10 mouse cellular contexts compared by ENCODE assay signal in the genomic region with DNA sequence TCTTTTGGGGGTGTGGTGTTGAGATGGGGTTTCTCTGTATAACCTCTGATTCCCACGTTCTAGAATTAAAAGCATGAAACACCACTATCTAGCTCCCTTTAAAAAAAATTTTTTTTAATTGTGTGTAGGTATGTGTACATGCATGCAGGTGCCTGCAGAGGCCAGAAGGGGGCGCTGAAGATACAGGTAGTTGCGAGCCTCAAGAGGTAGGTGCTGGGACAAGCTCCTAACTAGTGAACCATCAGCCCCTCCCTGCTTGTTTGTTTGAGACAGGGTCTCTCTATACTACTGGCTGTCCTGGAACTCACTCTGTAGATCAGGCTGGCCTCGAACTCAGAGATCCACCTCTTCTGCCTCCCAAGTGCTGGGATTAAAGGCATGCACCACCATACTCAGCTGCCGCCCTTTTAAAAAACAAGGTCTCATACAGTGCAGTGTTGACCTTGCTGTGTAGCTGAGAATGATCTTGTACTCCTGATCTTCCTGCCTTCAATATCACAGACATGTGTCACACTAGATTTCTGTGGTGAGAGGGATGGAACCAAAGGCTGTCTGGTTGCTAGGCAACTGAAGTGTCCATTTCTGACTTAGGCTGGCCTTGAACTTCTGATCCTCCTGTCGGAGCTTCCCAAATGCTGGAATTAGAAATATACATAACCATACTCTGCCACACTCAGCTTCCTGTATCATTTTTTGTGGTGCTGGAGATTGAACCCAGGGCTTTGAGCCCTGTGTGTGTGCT. TPM values are rescaled to one million over a fixed set of nuclear protein-coding genes. Genes with fewer than 3 reads are reported as not detected.
DNase-seq lines count a peak whose midpoint lies in the region; ATAC-seq and TF ChIP-seq lines count a peak whose summit lies in the region.
"Had no signal": no experiment of that assay in that cellular context is flagged by ENCODE, and none has a peak within 500 bp of the region (broad histone marks: within the 10 kb centered on the region; RNA-seq: fewer than 3 reads in every experiment).

No protein-coding gene starts in this region.

- no peak overlapping the region for H3K4me3 ChIP-seq in lung, postnatal 0 days (ENCODE audit: low read depth, low read length)
- no peak overlapping the region for H3K4me3 ChIP-seq in forebrain, embryonic 15.5 days

- H3K4me2 ChIP-seq in lung, postnatal 0 days (replicated peaks; ENCODE audit: low read depth, low read length), result no peak overlapping the region
- H3K4me2 ChIP-seq in forebrain, embryonic 15.5 days (replicated peaks), result no peak overlapping the region

- no peak for ATAC-seq in lung, postnatal 0 days
- ATAC-seq in forebrain, embryonic 15.5 days (replicated peaks), result no peak

- TF ChIP-seq CTCF in lung, postnatal 0 days (IDR thresholded peaks at IDR 0.05), result peak; percentile 58

- peak; percentile 51 for DNase-seq in adrenal gland, postnatal 14 days
- DNase-seq in adrenal gland, postnatal 10 days, result no peak
- no peak for DNase-seq in lung, postnatal 0 days (ENCODE audit: low spot score)
- DNase-seq in lung, postnatal 25 days (ENCODE audit: low spot score), result no peak
- DNase-seq in c-Kit-positive CD71-negative TER-119-negative erythroid progenitor cells, embryonic 14.5 days (ENCODE audit: low read depth), result peak; percentile 46
- peak; percentile 64 for DNase-seq in testis, postnatal 14 days (ENCODE audit: low spot score)
- no peak for DNase-seq in frontal cortex, postnatal 14 days (ENCODE audit: low spot score in 2 of 2)
- DNase-seq: cerebellum, adult 11 months had no signal

- TF ChIP-seq EP300 in lung, postnatal 0 days (IDR thresholded peaks at IDR 0.05), result no peak

- H3K9ac ChIP-seq in lung, postnatal 0 days (replicated peaks; ENCODE audit: low read depth), result no peak overlapping the region
- no peak overlapping the region for H3K9ac ChIP-seq in forebrain, embryonic 15.5 days (replicated peaks)

- H3K9me3 ChIP-seq in lung, postnatal 0 days (ENCODE audit: low read length), result no peaks in the 10 kb centered on the region
- H3K9me3 ChIP-seq in forebrain, embryonic 15.5 days, result no peaks in the 10 kb centered on the region

- no peaks in the 10 kb centered on the region for H3K36me3 ChIP-seq in lung, postnatal 0 days (ENCODE audit: insufficient read depth, low read length)
- no peaks in the 10 kb centered on the region for H3K36me3 ChIP-seq in forebrain, embryonic 15.5 days

- 59% methylated on average over 6 of the region's 6 CpGs for WGBS in lung, postnatal 0 days
- 64% methylated on average over 6 of the region's 6 CpGs for WGBS in forebrain, embryonic 15.5 days

- peaks cover 5% of the 10 kb centered on the region for H3K4me1 ChIP-seq in lung, postnatal 0 days (ENCODE audit: insufficient read depth, low read depth, low read length)
- peaks cover 9% of the 10 kb centered on the region for H3K4me1 ChIP-seq in forebrain, embryonic 15.5 days

- H3K27ac ChIP-seq in lung, postnatal 0 days (ENCODE audit: low read length), result no peak overlapping the region
- no peak overlapping the region for H3K27ac ChIP-seq in forebrain, embryonic 15.5 days (replicated peaks)

- no peaks in the 10 kb centered on the region for H3K27me3 ChIP-seq in lung, postnatal 0 days (replicated peaks; ENCODE audit: insufficient read depth, low read length)
- no peaks in the 10 kb centered on the region for H3K27me3 ChIP-seq in forebrain, embryonic 15.5 days

RNA-seq across cellular contexts. Expression of a gene that starts 13.8 kb away (rescaled TPM):
- 64.7 and 97.7 TPM in 2 replicates for total RNA-seq in adrenal gland, postnatal 14 days (2021)
- 10 to 100 TPM; 68.2 to 90.0 TPM for total RNA-seq in adrenal gland, postnatal 10 days (2021)
- polyA plus RNA-seq in lung, postnatal 0 days (2015; fragmentation: Nextera tagmentation; extraction: Ambion mirVana), result 198 and 248 TPM in 2 replicates
- 6.2 and 6.5 TPM in 2 replicates for polyA plus RNA-seq in forebrain, embryonic 15.5 days (2015; fragmentation: Nextera tagmentation; extraction: Ambion mirVana)
- total RNA-seq: hematopoietic stem cell, adult 5-6 weeks had no signal

RNA-seq across cellular contexts. Expression of a gene that starts 32.9 kb away (rescaled TPM):
- 462 and 482 TPM in 2 replicates for total RNA-seq in adrenal gland, postnatal 14 days (2021)
- total RNA-seq in adrenal gland, postnatal 10 days (2021), result 100 to 1,000 TPM; 413 to 414 TPM
- 75.5 and 87.5 TPM in 2 replicates for polyA plus RNA-seq in lung, postnatal 0 days (2015; fragmentation: Nextera tagmentation; extraction: Ambion mirVana)
- polyA plus RNA-seq in forebrain, embryonic 15.5 days (2015; fragmentation: Nextera tagmentation; extraction: Ambion mirVana), result 664 and 720 TPM in 2 replicates

Comparison
In these comparisons a context has a peak if more than half of its experiments do, and no peak if none do; other contexts are left out.
1. DNase-seq: peak in adrenal gland, postnatal 14 days (single experiment), c-Kit-positive CD71-negative TER-119-negative erythroid progenitor cells, embryonic 14.5 days (single experiment) and testis, postnatal 14 days (single experiment); none in adrenal gland, postnatal 10 days (single experiment), lung, postnatal 0 days (single experiment), lung, postnatal 25 days (single experiment) and frontal cortex, postnatal 14 days (0 of 2).